Mouse (Mus musculus) natural killer cell, adult 2 months (primary cell): ENCODE measurements at regions not wholly inside any gene's neighbourhood (a gene's known extent, or its start where the extent isn't known, plus 50 kb on each side); places are given as distances from the start of the nearest gene placed in this dataset.

Experiments
- DNase-seq, 2 experiments: peaks; one replicate each; pipeline ENCODE4 v3.0.0; 2022; ENCODE audit warnings: low spot score in 2 of 2

DNA sequence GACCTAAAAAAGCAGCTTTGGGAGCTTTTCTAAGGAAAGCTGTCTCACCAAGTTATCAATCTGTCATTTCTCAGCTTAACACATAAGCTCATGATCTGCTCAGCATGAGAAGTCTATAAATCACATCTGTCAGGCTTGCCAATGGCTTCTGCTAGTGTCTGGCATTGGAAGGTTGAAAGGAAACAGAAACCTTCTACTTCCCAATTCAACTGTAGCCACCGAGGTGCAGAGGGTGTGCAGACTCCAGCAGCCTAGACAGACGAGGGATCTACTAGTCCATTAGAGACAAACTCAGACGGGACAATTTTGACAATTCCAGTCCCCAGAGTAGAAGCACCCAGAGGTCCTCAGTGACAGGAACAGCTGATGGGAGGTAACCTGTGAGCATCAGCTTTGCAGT lies 103.0 kb downstream of the Nab1 start:
- DNase-seq, result no peak

GRCm38 (mm10) chr1:52392933-52393332 lies 107.5 kb downstream of the Nab1 start:
- no peak for DNase-seq

DNA sequence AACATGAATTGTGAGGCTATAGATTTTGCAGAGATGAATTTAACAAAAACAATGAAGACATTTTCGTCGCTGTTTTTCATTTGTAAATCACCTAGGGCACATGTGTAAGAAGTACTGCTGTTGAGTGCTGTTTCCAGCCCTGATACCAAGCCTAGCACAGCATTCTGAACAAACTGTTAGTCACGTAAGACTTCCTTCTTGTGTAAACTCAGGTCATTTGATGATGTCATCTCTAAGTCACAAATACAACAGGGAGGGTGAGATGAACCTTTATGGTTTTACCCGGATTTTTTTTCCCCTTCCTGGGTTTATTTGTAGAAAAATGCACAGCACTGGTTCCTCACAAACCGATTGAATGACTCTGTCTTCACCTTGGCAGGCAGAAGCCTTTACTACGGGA lies 111.6 kb downstream of the Nab1 start:
- DNase-seq, result no peak

DNA sequence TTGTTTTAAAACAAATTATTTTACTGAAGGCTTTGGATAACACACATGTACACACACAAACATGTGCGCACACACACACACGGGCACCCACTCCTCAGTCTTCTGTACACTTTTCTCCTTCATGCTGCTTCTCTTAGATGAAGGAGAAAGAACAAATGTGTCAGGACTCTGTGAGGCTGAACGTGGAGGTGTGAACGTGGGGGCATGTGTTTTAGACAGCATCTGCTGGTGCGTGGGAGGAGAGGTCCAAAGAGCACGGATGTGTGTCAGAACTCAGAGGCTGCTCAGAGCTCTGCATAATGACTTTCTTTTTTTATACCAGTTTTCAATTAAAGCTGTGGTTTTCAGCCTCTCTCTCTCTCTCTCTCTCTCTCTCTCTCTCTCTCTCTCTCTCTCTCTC lies 112.4 kb downstream of the Nab1 start:
- peak; percentile 34 to 52 for DNase-seq

DNA sequence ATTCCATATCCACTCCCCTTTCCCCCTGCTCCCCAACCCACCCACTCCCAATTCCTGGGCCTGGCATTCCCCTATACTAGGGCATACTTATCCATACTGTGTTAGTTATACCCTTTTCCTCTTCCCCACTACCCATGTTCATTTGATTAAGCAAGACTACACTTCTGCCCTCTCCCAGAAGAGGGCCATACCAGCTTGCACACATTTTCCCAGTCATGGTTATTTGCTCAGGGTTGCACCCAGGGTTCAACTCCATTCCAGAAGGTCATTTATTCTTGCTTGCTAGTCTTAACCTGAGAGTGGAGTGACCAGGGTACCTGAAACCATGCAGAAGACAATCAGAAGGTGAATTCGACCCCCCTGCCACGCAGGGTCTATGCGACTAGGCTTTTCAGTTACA lies 113.4 kb downstream of the Nab1 start:
- DNase-seq, result no peak

DNA sequence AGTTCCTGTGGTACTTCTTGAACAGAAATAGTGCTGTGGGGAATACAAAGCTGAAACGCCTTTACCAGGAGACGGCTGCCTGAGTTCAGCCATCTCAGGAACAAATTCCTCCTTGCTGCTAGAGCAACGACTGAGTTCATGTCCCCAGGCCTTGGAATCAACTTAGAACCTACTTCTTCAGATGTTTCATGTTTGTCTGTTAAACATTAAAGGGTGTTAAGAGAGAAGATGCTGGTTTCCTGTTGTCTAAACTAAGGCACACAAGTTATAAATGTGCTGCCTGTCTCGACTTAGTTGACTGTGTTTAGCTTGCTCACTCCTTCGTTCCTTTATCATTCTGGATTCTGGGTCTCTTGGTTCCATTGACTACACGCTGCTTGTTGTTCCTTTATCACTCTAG lies 125.2 kb downstream of the Nab1 start:
- DNase-seq, result no peak

DNA sequence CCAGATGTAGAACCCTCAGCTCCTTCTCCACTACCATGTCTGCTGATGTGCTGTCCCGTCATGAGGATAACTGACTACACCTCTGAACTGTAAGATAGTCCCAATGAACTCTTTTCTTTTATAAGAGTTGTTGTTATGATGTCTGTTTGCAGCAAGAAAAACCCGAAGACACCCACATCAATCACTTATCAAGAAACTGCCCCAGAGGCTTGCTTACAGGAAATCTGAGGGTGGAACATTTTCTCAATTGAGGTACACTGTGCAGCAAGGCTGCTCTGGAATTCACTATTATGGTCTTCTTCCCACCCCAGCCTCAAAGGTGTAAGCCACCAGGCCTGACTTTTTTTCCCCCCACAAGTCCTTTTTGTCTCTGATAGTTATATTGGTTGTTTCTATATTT lies 125.8 kb downstream of the Nab1 start:
- DNase-seq, result peak in 1 of 2 experiments; percentile 40

DNA sequence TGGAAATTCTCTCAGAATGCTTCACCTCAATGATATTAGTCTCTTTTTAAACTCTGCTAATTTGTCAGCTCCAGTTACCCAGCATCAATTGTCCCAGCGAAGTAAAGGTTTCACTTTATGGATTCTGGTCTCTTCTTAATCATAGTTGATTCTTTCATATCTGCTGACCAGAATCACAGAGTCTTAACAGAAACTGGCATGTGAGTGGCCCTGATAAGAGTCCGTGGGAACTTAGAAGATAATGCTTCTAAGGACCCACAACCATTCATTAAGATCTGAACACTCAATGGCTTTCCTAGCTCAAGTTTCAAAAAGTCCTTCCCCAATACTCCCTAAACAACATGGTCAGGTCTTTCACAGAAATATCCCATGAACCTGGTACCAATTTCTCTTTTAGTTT lies 126.7 kb downstream of the Nab1 start:
- no peak for DNase-seq

- peak in 1 of 2 experiments; percentile 24 for DNase-seq
Measured at GRCm38 (mm10) chr1:52366386-52366785, 133.4 kb upstream of the Gls start.

- DNase-seq, result peak; percentile 28 to 52
Measured at GRCm38 (mm10) chr1:52363625-52364024, 130.6 kb upstream of the Gls start.

DNA sequence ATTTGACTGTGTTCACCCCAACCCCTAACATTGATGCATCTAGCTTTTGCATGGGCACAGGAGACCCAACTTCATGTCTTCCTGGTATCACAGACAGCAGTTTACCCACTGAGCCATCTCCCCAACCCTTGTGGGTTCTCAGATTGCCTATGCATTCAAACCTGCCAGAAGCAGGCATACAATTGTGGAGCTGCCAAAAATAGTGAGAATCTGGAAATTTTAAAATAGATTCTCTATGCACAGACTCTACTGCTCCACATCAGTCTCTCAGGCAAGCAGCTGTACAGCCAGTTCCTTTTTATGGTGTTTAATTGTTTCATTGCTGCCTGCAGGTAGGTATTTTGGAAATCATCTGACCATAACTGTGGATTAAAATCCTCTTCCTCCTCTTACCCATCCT lies 129.9 kb upstream of the Gls start:
- DNase-seq, result no peak

DNA sequence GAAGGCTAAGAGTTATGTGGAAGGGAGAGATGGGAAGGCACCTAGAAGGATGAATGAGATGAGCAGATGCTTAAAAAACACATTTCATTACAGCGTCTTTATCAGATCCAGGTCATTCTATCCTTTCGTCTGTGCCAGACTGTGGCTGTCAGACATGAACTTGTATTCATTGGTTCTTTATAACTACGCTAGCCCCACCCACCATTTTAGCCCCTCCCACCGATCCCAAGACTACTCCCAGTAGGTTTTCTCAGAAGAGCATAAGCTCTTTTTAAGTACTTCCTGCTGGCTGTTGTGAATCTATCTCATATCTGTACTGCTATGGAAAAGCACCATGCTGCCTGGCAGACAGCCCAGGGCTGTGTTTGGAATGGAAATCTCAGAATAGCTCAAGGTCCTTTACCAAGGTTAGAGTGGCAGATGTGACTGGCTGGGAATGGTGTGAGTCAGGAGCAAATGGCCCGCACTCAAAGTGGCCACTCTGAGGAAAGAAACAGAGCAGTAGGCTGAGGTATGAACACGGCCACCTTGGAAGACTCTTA lies 121.1 kb upstream of the Gls start:
- no peak for DNase-seq

DNA sequence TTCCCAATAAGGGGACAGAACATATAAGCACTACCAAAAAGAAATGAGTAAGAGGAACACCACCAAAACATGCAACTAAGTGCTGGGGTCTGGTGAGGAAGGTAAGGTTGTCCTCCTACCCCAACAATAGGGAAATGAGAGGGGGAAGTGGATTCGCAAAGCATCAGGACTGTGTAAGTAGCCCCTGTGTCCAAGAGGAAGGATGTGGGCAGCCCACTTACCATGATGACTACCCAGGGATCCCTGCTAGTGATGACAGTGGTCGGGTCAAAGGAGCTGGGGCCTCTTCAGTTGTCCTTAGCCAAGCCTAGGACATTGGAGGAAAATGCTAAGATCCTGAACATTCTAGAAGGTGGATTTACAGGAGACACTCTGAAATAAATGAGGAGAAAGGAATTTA lies 109.1 kb upstream of the Gls start:
- DNase-seq, result no peak

DNA sequence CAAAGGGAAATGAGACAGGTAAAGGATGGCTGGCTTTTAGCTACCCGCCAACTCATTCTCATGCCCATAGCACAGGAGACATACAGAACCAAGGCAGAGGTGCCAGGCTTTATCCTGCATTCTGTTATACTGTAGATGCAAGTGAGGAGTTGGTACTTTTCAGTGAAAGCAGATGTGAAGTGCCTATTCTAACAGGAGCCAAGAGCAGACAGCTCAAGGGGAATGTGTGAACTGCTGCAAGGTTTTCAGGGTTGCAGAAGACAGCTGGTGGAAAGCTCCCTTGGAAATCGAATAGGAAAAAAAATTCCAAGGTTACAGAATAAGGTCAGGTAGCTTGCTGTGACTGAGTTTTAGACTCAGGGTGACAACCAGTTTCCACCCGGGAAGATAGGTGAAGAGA lies 105.7 kb upstream of the Gls start:
- no peak for DNase-seq

GRCm38 (mm10) chr1:52338243-52338642 lies 105.2 kb upstream of the Gls start:
- no peak for DNase-seq

- no peak for DNase-seq
Measured at GRCm38 (mm10) chr1:52336696-52337095, 103.7 kb upstream of the Gls start.

- DNase-seq, result no peak
Measured at GRCm38 (mm10) chr1:52332013-52332412, 99.0 kb upstream of the Gls start.

DNA sequence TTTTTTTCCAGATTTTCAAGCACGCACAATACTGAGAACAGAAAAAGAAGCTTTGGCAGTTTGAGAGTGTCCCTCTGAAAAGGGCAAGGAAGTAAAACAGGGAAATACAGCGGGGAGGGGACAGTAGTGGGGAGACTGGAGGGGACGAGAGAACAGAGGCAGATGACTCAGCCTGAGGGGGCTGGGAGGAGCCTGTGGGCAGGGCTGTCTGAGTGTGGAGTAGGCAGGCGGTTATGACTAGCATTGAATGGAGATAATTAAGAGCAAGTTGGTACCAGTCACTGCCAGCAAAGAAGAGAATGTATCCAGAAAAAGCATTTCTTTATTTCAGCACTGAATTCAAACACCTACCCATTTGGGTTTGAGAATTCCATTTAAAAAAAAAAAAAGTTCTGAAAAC lies 98.4 kb upstream of the Gls start:
- DNase-seq, result no peak

GRCm38 (mm10) chr1:52330496-52330895 lies 97.5 kb upstream of the Gls start:
- DNase-seq, result no peak

DNA sequence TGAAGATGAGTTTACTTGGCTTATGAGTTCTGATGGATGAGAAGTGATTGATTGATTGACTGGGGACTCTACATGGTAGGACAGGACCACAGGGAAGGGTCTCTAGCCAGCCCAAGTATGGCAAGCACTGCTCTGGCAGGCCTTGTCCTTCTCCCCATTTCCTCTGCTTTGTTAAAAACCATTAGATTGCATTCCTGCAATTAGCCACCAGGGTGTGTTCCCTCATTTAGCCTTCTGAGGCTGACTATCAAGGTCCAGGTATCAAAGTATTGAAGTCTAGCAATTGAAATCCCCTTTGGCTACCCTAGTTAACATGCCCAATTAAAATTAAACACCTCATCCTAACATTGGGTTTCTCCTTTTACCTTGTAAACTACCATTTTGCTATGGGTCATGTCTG lies 95.5 kb upstream of the Gls start:
- peak; percentile 4 to 9 for DNase-seq

GRCm38 (mm10) chr1:52324356-52324755 lies 91.3 kb upstream of the Gls start:
- no peak for DNase-seq

- DNase-seq, result no peak
Measured at GRCm38 (mm10) chr1:52312076-52312633, 79.1 kb upstream of the Gls start.

DNA sequence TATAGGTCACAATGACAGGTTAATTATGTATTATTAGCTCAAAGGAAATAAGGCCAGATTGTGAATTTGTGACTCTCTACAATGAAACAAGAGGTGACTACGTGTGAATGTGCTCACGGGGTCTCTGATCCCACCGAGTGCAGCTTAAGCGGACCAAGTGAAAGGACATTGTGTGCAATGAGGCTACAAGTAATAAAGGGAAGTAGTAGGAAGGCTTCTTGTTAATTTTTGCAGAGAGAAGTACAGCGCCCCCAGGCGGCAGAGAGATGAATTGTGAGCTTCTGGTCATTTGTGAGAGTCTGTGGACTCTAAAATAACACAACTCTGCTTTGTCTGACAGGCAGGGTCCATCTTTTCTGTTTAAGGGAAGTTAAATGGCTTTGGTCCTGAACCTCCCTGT lies 73.9 kb upstream of the Gls start:
- peak; percentile 40 to 65 for DNase-seq
